Mouse (Mus musculus) hindbrain, embryonic 15.5 days (tissue): Measurements from ENCODE around the gene Sccpdh. TPM values are rescaled to one million over a fixed set of nuclear protein-coding genes. Genes with fewer than 3 reads are reported as not detected.

Experiments
- polyA plus RNA-seq: library from polyadenylated mRNA; unstranded; fragments of >200 nt; fragmentation: Nextera tagmentation; extraction: Ambion mirVana; gene quantifications from 2 replicates; pipeline ENCODE4 v1.2.1, GENCODE M21; 2015

Gene Sccpdh
- polyA plus RNA-seq, 1 experiment from 2014 or later: 156 TPM

Other genes with a start within 250 kb of the Sccpdh start
- gene Smyd3, start 150.2 kb upstream of the Sccpdh start, polyA plus RNA-seq: 25.5 and 26.0 TPM in 2 replicates
- 29.1 and 31.0 TPM in 2 replicates for gene Tfb2m, start 121.9 kb upstream of the Sccpdh start, polyA plus RNA-seq
- 26.2 and 26.9 TPM in 2 replicates for gene Cnst, start 121.8 kb upstream of the Sccpdh start, polyA plus RNA-seq
- gene Kif28, start 77.1 kb downstream of the Sccpdh start, polyA plus RNA-seq: 0.05 and 0.07 TPM in 2 replicates
- 0.16 and 0.21 TPM in 2 replicates for gene Gm10518, start 135.2 kb downstream of the Sccpdh start, polyA plus RNA-seq
- 16.5 and 17.0 TPM in 2 replicates for gene Ahctf1, start 135.5 kb downstream of the Sccpdh start, polyA plus RNA-seq